Mouse (Mus musculus): ENCODE measurements around the gene Cldnd2. TPM values are rescaled to one million over a fixed set of nuclear protein-coding genes. Genes with fewer than 3 reads are reported as not detected.
"Not testable (repeated sequence)": the region's sequence is repeated elsewhere in the genome, so short reads cannot be mapped to it uniquely, and the experiment has no call there.

Cldnd2 gene
- not detected for total RNA-seq (2021)

DNA sequence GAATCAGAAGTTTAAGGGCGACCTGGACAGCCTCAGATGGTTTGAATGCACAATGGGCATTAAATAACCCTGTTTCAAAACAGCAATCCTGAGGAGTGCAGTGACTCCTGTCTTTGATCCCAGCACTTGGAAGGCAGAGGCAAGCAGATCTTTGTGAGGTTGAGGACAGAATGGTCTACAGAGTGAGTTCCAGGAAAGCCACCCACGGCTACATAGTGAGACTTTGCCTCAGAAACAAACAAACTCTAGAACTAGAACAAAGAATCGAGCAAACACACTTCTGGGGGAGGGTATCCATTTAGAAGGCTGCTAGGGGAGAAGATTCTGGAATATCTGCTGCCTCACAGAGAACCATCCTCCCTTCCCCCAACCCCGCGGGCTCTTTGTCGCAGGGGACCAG, at the start of gene Cldnd2:
Cldnd2 (plus strand) TSS at position 301 of the 400 bp plus-strand sequence.
- DNase-seq (ENCODE audit: extremely low spot score in 1 of 2, low spot score in 2 of 2) = no peak
- intact Hi-C loops (cut with DNase I) = loop anchor here (10.0 kb wide), 1 partner anchor 126 kb away; the partner anchor contains the start of gene Zfp715

DNA sequence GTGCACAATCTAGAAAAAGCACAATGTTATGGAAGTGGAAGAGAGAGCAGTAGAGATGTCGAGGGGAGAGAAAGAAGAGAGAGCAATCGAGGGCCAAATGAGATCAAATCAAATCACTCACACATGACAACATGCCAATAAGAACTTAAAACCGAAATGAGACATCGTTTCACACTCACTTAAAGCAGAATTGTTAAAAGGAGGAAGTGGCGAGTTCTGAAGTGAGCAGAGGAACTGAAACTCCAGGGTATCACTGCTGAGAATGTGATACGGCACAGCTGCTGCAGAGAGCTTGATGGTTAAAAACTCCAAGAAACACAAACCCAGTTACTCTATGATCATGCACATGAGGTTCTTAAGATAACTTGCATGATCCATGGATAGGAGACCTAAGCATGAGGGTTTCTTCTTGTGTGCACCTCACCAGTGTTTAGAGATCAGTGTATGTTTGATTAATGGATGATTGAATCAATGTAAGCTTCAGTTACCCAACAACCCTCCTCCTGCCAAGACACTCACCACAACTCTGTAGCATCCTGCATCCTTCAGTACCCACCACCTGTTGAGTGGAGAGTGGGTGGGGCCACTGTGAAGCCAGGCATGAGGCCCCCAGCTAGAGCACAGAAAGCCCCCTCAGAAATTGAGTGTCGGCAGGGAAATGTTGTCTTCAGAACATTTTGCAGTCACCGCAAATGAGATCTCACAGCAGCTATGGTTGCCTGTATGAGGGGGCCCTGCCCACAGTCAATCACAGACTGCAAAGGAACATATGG, 48.0 kb upstream of the Cldnd2 start:
- no peak for DNase-seq (ENCODE audit: extremely low spot score in 1 of 2, low spot score in 2 of 2)
- intact Hi-C loops (cut with DNase I) = no loop called here

DNA sequence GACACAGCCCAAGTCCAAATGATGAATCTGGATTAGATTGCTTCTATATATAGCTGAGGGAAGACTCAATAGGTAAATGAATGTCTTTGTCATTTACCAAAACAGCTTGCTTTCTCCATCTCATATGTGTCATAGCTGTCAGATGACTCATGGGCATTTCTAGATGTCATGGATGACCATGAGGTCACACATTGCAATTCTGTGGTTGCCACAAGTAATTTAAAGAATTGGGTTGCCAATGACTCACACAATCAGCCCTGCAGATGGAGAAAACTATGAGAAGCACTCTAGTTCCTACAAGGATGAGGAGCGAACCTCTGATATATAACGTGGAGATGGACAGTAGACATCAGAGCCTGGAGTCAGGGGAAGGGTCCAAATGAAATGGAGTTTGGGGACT, 41.1 kb upstream of the Cldnd2 start:
- DNase-seq (ENCODE audit: extremely low spot score in 1 of 2, low spot score in 2 of 2) = no peak
- intact Hi-C loops (cut with DNase I) = no loop called here

DNA sequence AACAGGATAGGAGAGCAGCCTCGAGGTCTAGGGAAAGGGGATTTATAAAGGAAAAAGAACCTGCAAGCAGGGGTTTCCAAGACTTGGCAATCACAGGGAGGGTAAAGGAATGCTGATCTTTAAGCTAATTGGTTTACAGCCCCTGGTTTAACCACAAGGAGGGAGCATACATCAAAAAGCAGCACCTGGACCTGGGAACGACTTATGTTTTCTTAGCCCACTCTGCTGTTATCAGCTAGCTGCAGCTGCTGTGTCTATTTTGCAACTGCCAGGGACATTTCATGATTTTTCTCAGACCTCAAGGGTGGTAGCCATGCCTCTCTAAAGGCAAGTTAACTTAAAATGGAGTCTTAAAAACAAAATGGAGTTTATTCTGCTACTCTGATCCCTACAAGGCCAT, 37.9 kb upstream of the Cldnd2 start:
- intact Hi-C loops (cut with DNase I) = no loop called here

DNA sequence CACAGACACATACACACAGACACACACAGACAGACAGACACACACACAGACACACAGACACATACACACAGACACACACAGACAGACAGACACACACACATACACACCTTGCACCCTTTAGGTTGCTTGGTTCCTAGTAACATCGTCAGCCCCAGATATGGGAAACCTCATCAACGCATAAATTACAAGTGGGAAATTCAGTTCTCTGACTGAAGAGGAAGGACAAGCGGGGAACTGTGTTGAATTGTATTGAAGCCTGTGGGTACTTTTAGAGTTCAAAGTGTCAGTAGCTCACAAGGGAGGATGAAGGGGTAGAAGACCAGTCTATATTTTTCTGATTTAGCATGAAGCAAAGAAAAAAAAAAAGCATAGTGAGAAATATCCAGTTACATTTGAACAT, 33.0 kb upstream of the Cldnd2 start:
- DNase-seq (ENCODE audit: extremely low spot score in 1 of 2, low spot score in 2 of 2) = no peak
- intact Hi-C loops (cut with DNase I) = no loop called here

More for the DNA sequence above, 37.9 kb upstream of the Cldnd2 start:
- DNase-seq (ENCODE audit: extremely low spot score in 1 of 2, low spot score in 2 of 2) = no peak

DNA sequence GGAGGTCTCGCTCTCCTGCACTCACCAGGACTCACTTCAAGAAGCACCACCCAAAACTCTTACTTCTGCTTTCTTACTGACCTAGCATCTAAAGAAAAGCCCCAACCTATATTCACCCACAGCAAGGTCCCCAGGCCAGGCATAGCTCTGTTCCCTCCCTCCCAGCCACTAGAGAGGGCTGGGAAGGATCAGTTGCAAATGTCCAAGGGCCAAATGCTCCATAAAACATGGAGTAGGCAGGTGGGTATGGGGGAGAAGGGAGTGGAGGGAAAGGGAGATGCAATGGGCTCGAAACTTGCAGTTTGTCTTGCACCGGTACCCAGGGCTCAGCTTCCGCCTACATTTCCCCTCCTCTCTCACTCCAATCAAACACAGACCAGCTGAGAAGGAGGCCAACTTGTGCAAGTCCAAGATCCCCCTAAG, 32.4 kb upstream of the Cldnd2 start, which contains the start of gene Siglecg:
Siglecg (plus strand) TSS at position 74 of the 423 bp plus-strand sequence.
- intact Hi-C loops (cut with DNase I) = no loop called here
- no peak for DNase-seq (ENCODE audit: extremely low spot score in 1 of 2, low spot score in 2 of 2)

DNA sequence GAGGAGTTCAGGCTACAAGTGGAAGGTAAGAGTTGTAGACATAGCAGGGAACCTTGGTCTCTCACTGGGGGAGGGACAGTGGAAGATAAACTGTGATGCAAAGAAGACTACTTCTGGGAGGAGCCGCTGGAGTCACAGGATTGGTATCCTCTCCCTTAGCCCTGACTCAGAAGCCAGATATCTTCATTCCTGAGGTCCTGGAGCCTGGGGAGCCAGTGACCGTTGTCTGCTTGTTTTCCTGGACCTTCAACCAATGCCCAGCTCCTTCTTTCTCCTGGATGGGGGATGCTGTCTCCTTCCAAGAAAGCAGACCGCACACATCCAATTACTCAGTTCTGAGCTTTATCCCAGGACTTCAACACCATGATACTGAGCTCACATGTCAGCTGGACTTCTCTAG, 31.5 kb upstream of the Cldnd2 start:
- intact Hi-C loops (cut with DNase I) = no loop called here
- DNase-seq (ENCODE audit: extremely low spot score in 1 of 2, low spot score in 2 of 2) = no peak

DNA sequence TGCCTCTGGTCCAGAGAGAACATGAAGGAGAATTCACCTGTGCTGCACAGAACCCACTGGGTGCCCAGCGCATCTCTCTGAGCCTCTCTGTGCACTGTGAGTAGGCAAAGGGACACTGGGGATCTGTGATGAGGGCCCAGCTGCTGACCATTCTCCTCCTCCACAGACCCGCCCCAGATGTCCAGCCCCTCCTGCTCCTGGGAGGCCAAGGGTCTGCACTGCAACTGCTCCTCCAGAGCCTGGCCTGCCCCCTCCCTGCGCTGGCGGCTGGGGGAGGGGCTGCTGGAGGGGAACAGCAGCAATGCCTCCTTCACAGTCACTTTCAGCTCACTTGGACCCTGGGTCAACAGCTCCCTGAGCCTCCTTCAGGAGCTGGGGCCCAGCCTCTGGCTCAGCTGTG, 28.9 kb upstream of the Cldnd2 start:
- intact Hi-C loops (cut with DNase I); DNase-seq (ENCODE audit: extremely low spot score in 1 of 2, low spot score in 2 of 2): not testable (repeated sequence)

DNA sequence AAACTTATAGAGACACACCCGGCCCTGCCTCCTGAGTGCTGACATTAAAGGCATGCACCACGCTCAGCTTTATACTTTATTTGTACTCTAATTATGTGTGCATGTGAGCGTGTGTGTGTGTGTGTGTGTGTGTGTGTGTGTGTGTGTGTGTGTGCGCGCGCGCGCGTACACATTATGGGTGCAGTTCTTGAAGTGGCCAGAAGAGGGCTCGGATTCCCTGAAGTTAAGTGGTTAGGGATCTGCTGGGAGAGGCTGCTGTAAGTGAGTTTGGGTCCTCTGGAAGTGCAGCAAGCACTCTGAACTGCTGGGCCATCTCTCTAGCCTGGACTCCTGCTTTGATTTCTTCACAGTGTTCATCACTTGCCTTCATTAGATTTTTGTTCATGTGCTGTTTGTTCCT, 23.3 kb upstream of the Cldnd2 start:
- no peak for DNase-seq (ENCODE audit: extremely low spot score in 1 of 2, low spot score in 2 of 2)
- intact Hi-C loops (cut with DNase I) = no loop called here

DNA sequence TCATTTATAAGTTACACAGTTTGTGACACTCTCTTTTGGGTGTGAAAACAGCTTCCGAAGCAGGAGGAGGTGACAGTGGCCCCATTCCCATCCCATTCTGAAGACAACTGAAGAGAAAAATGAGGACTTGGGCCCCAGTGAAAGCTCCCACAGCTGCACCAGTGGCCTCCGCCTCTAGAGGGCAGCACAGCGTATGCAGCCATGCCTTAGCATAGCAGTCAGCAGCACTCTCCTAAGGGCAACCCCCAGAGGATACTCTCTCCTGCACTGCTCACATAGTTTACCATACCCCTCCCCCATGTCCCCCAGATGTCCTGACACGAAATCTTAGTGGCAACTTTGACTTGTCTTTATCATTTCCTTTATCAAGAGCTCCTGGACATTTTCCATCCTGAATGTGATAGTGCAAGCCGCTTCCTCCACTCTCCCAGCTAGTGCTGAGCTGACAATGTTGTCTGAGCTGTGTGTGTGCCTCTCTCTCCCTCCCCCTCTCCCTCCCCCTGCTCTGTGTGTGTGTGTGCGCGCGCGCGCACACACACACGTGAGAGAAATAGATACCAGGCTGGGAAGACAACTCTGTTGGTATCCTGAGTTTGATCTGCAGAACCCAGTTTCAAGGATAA, 17.5 kb upstream of the Cldnd2 start:
- DNase-seq (ENCODE audit: extremely low spot score in 1 of 2, low spot score in 2 of 2) = peak; percentile 62 to 84
- intact Hi-C loops (cut with DNase I) = loop anchor here (1.0 kb wide), 1 partner anchor 72 kb away; no protein-coding TSS in a partner anchor

DNA sequence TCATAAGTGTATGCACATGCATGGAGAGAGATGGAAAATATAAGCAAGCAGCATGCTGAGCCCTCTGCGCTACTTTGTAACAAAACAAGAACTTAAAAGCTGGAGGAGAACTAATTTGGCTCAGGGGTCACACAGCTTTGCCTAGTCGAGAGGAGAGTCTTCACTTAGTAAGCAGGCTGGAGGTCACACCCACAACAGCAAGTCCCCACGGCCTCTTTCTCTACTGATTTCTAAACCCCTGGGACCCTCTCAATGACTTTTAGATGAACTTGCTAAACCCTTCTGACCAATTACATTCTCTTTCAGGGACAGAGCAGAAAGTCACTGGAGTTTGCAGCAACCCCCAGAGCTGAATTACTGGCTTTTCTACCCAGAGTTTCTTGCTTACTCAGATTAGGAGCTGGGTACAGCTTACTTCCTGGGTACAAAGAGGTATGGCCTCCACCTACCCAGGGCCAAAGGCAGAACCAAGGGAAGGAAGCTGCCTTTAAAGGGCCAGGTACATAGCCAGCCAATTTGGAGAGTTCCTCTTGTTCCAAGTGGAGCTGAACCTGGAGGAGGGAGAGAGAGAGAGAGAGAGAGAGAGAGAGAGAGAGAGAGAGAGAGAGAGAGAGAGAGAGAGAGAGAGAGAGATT, 16.5 kb upstream of the Cldnd2 start:
- intact Hi-C loops (cut with DNase I) = loop anchor here (1.0 kb wide), 1 partner anchor 71 kb away; no protein-coding TSS in a partner anchor

DNA sequence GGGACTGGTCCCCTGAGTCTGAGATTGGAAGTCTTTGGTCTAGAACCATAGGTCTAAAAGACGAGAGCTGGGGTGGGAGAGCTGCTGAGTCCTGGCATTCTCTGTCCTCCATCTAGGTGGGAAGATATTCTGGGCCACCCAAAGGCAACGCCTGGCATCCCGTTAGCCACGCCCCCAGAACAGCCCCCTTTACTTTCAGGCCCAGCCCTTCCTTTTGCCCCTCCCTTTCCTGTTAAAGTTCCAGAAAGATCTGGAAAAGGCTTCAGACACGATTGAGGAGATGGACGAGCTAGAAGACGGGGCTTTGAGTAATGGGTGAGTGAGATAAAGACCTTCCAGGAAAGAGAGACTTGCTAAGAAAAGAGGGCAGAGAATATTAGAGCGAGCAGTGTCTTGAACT, 13.2 kb upstream of the Cldnd2 start, which contains the start of gene Lim2:
Lim2 (plus strand) TSS at position 265 of the 400 bp plus-strand sequence.
- intact Hi-C loops (cut with DNase I) = no loop called here
- no peak for DNase-seq (ENCODE audit: extremely low spot score in 1 of 2, low spot score in 2 of 2)

More for the DNA sequence above, 16.5 kb upstream of the Cldnd2 start:
- no peak for DNase-seq (ENCODE audit: extremely low spot score in 1 of 2, low spot score in 2 of 2)

DNA sequence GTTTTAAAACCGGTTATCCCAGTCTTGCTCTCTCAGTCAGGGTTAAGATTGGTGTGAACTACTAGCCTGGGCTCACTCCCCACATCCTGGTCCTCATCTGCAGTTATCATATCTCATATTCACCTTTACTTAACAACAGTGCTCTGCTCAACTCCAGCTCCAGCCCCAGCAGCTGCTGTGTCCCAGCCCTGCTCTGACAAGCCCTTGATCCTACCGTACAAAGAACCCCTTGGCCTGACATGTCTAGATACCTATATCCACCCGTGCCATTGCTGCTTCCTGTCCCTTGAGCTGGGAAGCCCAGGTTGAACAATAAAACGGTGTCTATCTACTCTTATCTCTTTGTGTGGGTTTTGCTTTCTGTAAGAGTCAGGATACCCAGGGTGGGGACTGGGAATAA, 11.1 kb upstream of the Cldnd2 start:
- intact Hi-C loops (cut with DNase I) = no loop called here
- DNase-seq (ENCODE audit: extremely low spot score in 1 of 2, low spot score in 2 of 2) = no peak

DNA sequence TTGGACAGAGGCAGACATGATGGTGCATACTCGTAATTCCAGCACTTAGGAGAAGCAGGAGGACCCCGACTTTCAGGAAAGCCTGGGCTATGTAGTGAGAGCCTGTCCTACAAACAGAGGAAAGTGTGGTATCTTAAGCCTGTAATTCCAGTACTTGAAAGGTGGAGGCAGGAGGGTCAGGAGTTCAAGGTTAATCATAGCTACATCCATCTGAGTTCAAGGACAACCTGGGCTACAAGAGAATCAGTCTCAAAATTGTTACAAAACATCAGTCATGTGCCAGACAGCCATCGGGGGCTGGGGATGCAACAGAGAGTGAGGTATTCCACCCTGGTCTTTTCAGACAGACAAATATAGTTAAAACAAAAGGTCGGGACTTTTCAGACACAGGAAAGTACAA, 7.7 kb upstream of the Cldnd2 start:
- DNase-seq (ENCODE audit: extremely low spot score in 1 of 2, low spot score in 2 of 2) = no peak
- intact Hi-C loops (cut with DNase I) = no loop called here

DNA sequence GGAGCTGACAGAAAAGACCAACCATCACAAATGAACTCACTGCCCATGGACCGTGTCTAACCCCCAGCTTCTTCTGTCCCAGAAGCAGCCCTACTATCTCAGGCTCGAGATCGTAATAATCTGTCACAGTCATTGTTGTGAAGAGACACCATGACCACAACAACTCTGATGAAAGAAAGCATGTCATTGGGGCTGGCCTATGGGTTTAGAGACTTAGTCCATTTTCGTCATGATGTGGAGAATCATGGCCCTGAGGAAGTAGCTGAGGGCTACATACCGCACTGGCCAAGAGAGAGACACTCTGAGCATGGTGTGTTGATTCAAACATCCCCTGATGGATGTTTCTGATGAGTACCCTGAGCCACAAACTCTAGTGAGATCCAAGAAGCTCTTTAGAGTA, 5.9 kb upstream of the Cldnd2 start:
- intact Hi-C loops (cut with DNase I) = no loop called here
- DNase-seq (ENCODE audit: extremely low spot score in 1 of 2, low spot score in 2 of 2) = no peak

DNA sequence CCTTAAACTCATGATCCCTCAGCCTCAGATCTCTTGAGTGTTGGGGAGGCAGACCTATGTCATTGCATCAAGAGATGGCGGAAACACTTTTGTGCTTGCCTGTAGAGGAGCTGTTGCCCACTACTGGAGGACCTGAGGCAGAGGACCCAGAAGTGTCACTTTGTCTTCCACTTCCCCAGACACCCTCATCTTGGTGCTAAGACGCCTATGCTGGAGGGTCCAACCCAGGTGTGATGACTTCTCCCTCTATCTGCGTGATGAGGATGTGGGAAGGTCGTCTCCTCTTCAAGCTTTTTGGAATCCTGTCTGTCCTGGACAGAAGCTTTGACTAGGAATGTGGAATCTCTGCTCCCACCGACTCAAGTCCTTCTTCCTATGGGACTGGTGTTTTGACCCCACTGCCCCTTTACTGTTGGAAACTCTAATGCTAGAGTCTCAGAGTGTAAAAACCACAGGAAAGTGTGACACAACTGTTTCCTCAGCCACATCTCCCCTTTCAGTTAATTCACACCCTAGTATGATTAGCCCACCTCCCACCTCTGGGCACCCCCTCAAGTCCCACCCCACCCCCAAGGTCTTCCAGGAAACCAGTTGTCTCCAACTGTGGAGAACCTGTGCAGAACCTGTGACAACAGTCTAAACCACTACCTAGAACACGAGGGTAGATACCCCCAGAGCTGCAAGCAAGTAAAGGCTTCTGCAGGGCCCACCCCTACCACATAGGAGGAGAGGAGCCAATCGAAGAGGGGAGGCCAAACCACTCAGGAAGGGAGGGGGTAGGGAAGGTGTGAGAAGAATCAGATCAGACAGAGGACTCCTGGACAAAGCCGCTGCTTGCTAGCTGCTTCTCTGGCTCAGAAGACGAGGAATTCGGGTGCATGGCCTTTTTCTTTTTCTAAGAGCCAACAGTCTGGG, 4.0 kb upstream of the Cldnd2 start, which contains the start of gene Nkg7:
Nkg7 (plus strand) TSS at position 733 of the 915 bp plus-strand sequence.
- DNase-seq (ENCODE audit: extremely low spot score in 1 of 2, low spot score in 2 of 2) = no peak
- intact Hi-C loops (cut with DNase I) = no loop called here

DNA sequence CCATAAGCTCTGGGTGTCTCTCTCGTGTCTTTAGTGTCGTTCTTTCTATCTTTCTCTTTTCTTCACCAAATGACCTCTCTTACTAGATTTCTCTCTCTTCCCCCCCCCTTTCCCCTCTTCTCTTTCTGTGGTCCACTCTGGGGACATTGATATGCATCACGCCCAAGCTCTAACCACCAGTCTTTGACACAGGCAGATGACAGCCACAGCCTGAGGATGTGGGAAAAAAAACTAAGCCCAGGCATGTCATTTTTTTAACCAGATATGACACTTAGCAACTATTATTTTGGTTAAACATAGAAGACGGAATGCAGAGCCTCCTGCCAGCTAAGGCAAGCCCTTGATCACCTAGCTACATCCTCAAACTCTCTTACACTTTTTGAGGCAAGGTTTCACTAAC, 2.0 kb upstream of the Cldnd2 start:
- DNase-seq (ENCODE audit: extremely low spot score in 1 of 2, low spot score in 2 of 2) = no peak
- intact Hi-C loops (cut with DNase I) = no loop called here

DNA sequence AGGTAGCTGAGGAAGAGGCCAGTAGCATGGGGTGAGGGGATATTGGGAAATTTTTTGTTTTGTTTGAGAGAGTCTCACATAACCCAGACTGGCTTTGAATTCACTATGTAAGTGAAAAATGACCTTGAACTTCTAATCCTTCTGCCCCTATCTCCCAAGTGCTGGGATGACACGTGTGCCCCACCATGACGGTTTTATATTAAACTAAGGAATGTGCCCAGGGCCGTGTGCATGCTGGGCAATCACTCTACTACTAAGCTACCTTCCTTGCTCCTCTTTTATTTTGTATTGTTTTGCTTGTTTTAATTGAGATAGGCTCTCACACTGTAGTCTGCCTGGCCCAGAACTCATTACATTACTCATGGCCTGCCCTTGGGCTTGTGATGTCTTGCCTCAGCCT, 489 bp downstream of the Cldnd2 start:
- intact Hi-C loops (cut with DNase I) = loop anchor here (10.0 kb wide), 1 partner anchor 126 kb away; the partner anchor contains the start of gene Zfp715
- DNase-seq (ENCODE audit: extremely low spot score in 1 of 2, low spot score in 2 of 2) = no peak
